Mouse (Mus musculus) cerebellum, adult 18-20 months (tissue): ENCODE results near the gene Jun.

Source experiments
- DNase-seq, 2 experiments: peaks; one replicate each; pipeline ENCODE4 v3.0.0; 2021

Gene Jun

DNA sequence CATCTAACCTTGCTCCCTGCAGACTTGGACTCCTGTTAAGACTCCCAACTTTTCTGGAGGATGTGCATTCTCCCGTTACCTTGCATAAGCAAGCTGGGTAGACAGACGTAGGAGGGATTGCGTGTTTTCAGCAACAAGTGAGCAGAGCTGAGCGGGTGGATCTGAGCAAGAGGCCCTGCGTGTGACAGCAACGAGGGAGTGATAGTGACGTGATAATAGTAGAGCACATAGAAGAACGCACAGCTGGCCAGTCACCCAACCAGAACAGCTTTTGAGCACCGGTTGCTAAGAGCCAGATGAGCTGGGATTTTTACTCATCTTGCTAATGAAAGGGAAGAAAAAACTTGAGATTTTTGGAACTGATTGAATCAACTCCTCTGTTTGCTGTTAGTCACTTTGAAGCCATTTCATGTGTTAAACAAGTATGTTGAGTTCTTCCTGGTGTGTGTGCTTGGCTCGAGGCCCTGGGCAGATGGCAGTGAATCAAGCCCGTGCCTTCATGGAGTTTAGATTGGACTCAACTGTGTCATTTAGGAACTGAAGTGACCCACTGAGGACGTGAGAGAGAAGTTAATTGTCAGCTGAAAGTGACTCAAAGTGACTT is 28.6 kb downstream of the Jun start:
- DNase-seq, result no peak

GRCm38 (mm10) chr4:95021649-95022637 is 30.1 kb downstream of the Jun start:
- no peak for DNase-seq

GRCm38 (mm10) chr4:95020201-95020600 is 31.8 kb downstream of the Jun start:
- DNase-seq, result no peak

GRCm38 (mm10) chr4:95018221-95018620 is 33.8 kb downstream of the Jun start:
- DNase-seq, result no peak

- DNase-seq, result no peak
Measured at GRCm38 (mm10) chr4:95012706-95013105, 39.3 kb downstream of the Jun start.

GRCm38 (mm10) chr4:95012256-95012655 is 39.8 kb downstream of the Jun start:
- DNase-seq, result no peak

DNA sequence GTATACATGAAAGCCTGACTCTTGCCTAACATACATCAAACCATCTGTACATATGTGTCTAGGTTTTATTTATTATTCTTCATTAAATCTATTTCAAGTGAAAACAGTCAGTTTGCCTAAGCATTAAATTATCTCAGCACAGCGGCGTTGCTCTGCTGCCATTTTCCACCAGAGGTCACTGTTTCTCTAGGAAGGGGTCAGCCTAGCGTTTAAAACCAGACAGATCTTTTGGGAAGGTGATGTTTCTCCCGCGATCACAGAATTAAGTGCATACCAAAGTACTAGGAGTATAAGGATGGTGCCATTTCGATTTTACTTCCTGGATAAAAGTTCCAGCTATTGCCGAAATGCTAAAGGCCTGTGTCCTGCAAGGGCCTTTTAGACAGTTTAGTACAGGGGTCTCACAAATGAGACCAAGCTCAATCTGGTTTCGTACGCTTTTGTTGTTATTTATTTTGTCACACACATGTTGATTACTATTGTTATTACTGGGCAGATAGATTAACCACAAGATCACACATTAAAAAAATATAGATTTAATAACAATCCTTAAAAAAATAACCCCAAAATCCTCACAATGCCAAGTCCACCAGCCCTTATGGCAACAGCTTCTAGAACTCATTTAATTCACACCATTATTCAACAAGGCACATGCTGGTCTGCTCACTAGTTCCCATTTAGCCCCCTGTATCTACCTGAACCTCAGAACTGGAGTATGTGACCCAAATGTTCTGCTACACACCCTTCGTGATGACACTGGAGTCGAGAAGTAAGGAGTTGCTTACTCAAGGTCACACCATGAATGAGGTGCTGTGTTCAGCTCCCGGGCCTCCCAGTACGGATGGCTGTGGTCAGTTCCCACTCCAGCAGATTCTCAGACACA is 43.6 kb downstream of the Jun start:
- peak; percentile 66 to 76 for DNase-seq

- DNase-seq, result no peak
Measured at GRCm38 (mm10) chr4:95007759-95008158, 44.3 kb downstream of the Jun start.

DNA sequence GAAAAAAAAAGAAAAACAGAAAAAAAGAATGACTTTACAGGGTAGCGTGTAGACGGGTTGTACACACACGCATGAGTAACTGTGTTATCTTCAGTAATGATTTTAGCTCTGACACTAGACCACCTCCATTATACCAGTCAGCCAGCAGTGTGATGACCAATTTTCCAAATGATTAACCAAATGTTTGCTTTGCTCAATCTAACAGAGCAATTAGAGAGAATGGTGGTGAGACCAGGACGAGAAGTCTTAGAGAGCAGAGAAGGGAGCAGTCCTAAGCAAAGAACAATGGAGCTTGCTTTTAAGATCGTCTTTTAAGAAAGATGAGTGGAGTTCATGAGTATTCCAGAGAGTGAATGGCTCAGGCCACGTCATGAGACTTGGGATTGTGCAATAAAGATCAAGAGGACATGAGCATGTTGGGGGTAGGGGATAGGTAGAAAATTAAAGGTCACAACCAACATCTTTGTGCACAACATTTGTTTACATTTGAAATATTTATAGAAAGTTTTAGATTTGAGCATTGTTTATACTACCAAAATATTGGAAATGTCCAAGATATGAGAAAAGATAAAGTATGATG is 46.7 kb downstream of the Jun start:
- no peak for DNase-seq

DNA sequence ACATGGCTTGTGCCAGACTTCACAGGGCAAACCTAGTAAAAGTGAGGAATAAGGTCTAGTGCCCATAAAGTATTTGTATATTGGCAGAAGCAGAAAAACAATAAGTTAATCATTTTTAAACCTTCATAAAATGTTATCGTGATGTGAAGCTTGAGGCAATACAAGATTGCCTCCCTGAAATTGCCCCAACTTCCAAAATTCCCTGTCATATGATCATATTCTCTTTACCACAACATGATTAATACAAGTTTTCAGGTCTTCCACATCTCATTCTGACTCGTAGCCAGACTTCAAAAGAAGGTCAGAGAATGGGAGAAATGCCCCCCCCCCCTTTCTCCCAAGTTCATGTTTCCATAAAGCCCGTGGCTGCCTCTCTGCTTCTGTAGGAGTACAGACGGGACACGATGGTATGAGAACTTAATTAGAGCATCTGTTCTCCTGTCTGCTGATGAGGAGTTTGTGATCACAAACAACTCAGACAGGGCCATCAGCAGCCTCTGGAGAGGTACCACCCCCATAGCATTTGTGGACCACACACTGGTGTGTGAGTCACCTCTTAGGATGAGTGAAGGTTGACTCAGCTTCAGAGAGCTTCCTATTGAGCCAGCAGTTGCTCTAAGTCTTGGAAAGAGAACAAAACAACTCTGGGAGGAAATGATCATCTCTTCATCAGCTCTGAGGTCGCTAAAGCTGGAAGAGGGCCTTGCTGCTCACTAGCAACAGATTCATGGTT is 50.8 kb downstream of the Jun start:
- DNase-seq, result no peak

DNA sequence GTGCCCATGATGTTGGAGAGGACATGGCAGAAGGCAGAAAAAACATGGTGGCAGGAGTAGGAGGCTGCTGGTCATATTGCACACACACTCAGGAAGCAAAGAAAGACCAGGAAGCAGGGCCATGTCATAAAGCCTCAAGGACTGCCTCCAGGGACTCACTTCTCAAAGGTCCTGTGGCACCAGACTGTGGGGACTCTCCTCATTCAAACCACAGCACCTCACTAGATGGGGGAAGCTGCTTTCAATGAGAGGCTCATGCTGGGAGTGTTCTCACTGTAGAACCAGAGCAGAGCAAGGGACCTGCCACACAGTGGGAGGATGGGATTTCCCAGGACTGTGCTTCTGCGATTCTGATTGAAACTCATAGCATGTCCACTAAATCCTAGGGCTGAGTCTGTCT is 51.9 kb downstream of the Jun start:
- no peak for DNase-seq

DNA sequence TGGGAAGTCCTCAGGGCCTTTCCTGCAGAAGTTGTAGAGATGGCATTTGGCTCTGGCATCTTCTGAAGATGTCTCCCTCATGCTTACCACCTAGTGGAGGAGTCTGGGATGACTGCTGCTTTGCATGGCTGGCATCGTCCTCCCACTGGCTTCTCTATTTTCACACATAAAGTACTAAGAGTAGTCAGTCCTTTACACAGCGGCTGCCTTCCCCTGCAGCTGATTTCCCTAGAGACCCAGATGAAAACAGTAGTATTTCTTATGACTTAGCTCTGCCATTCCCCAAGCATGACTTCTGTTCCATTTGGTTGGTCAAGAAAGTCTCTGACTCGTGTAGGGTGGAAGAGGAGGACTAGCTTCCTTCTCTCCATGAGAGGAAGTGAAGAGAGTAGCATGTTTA is 52.8 kb downstream of the Jun start:
- DNase-seq, result no peak
